Mouse (Mus musculus) lung, postnatal 0 days (tissue): ENCODE data around the gene Cand1.

Source experiments
- CTCF ChIP-seq: IDR thresholded peaks from 2 replicates; pipeline ENCODE4 v1.5.1; 2016; ENCODE audit warnings: antibody characterized with exemption, mild to moderate bottlenecking
- EP300 ChIP-seq: IDR thresholded peaks from 2 replicates; pipeline ENCODE4 v1.6.1; 2016; ENCODE audit warnings: antibody characterized with exemption, mild to moderate bottlenecking, control low read depth

GRCm38 (mm10) chr10:119262821-119263220 is 23.0 kb upstream of the Cand1 start:
- TF ChIP-seq EP300 (no peak), CTCF (no peak)
